Mouse (Mus musculus): ENCODE measurements around the gene Gm5148.

DNA sequence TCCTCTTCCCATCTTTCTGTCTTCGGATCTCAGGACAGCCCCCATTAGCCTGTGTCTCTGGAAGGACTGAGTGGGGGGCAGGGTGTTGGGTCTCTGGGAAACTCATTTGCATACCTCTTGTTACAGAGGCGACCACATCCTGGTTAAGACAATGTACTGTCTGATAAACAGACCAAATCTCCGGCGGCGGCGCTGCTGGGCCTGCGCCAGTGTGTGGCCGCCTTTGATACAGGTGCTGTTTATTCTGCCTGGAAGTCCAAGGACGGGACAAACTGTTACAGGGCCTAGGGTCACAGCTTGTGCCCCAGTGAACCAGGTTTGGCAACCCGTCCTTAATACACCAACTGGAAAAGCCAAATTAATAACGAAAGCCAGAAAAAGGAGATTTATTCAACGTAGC lies 33.8 kb upstream of the Gm5148 start:
- TF ChIP-seq GATA1 (IDR thresholded peaks at IDR 0.05; ENCODE audit: low read length) (no peak), TAL1 (IDR thresholded peaks at IDR 0.05; ENCODE audit: low read length) (no peak)

All from erythroblast, embryonic 14.5 days (primary cell).